Mouse (Mus musculus) hindbrain, embryonic 16.5 days (tissue): ENCODE data around the gene Gm5737. TPM values are rescaled to one million over a fixed set of nuclear protein-coding genes. Genes with fewer than 3 reads are reported as not detected.

ENCODE experiments used
- ATAC-seq: fragments of 200-750 bp; cut with Nextera tagmentation; 2 replicates; pipeline ENCODE4 v1.8.0; 2017; ENCODE audit warnings: moderate TSS enrichment, moderate library complexity
- H3K27ac ChIP-seq: fragments of 300-500 bp; sonication (generic); 2 replicates; pipeline ENCODE4 v1.5.1; 2014; ENCODE audit warnings: low read depth, mild to moderate bottlenecking, control low read depth, low read length, moderate library complexity
- H3K27me3 ChIP-seq: fragments of 300-500 bp; sonication (generic); replicated peaks from 2 replicates; pipeline ENCODE4 v1.6.1; 2014; ENCODE audit warnings: low read length; ENCODE audit not compliant: control insufficient read depth, insufficient read depth
- H3K36me3 ChIP-seq: fragments of 300-500 bp; sonication (generic); 2 replicates; pipeline ENCODE4 v1.6.1; 2014; ENCODE audit warnings: mild to moderate bottlenecking, low read length, moderate library complexity, mixed read lengths; ENCODE audit not compliant: control insufficient read depth, insufficient read depth
- H3K4me1 ChIP-seq: fragments of 300-500 bp; sonication (generic); 2 replicates; pipeline ENCODE4 v1.6.1; 2014; ENCODE audit warnings: low read depth, low read length; ENCODE audit not compliant: control insufficient read depth, insufficient read depth
- H3K4me2 ChIP-seq: fragments of 300-500 bp; sonication (generic); 2 replicates; pipeline ENCODE4 v1.6.1; 2014; ENCODE audit warnings: mild to moderate bottlenecking, low read length, control low read depth, moderate library complexity
- H3K4me3 ChIP-seq: fragments of 300-500 bp; sonication (generic); 2 replicates; pipeline ENCODE4 v1.5.1; 2014; ENCODE audit warnings: mild to moderate bottlenecking, low read length, control low read depth, moderate library complexity
- H3K9ac ChIP-seq: fragments of 300-500 bp; sonication (generic); 2 replicates; pipeline ENCODE4 v1.6.1; 2014; ENCODE audit warnings: low read depth, mild to moderate bottlenecking, control low read depth, low read length, moderate library complexity
- H3K9me3 ChIP-seq: fragments of 300-500 bp; sonication (generic); 2 replicates; pipeline ENCODE4 v1.6.1; 2014; ENCODE audit warnings: mild to moderate bottlenecking, low read length, moderate library complexity; ENCODE audit not compliant: control insufficient read depth
- WGBS: fragments of 180-500 bp; shearing (Covaris S2); extraction: QIAGEN DNeasy Blood & Tissue Kit; methylation state at CpG from one replicate; pipeline ENCODE4 v1.1.7; 2014; 5-methylcytosine and 5-hydroxymethylcytosine counted together
- polyA plus RNA-seq: library from polyadenylated mRNA; unstranded; fragments of >200 nt; fragmentation: Nextera tagmentation; extraction: Ambion mirVana; gene quantifications from 2 replicates; pipeline ENCODE4 v1.2.1, GENCODE M21; 2015

Gene Gm5737
- 0.11 and 0.16 TPM in 2 replicates for polyA plus RNA-seq

GRCm38 (mm10) chr7:120811834-120812415 is at the start of gene Gm5737:
Gene Gm5737, plus strand, starts transcription at chr7:120812365.
- WGBS, result 85% methylated on average over 6 of the region's 6 CpGs
- ATAC-seq, result no peak

GRCm38 (mm10) chr7:120767369-120767768 is 44.8 kb upstream of the Gm5737 start:
- no peak overlapping the region for H3K9ac ChIP-seq
- H3K9me3 ChIP-seq, result no peaks in the 10 kb centered on the region
- H3K27me3 ChIP-seq, result no peaks in the 10 kb centered on the region
- no peak overlapping the region for H3K4me3 ChIP-seq
- no peak for ATAC-seq
- WGBS, result 5% methylated on average over 1 of the region's 1 CpGs
- no peak overlapping the region for H3K27ac ChIP-seq
- no peak overlapping the region for H3K4me2 ChIP-seq
- no peaks in the 10 kb centered on the region for H3K4me1 ChIP-seq
- no peaks in the 10 kb centered on the region for H3K36me3 ChIP-seq

More at GRCm38 (mm10) chr7:120811834-120812415, at the start of gene Gm5737:
- Histone ChIP-seq H3K9ac (no peak within 1 kb of the TSS), H3K27ac (no peak within 1 kb of the TSS), H3K9me3 (no peaks in the 10 kb centered on the region), H3K36me3 (no peaks in the 10 kb centered on the region), H3K4me3 (no peak within 1 kb of the TSS), H3K4me2 (no peak within 1 kb of the TSS), H3K4me1 (peaks cover 3% of the 10 kb centered on the region; the same call in 1 of the 2 replicates), H3K27me3 (peaks cover 4% of the 10 kb centered on the region; the same call in 1 of the 2 replicates)

GRCm38 (mm10) chr7:120771389-120771788 is 40.8 kb upstream of the Gm5737 start:
- no peaks in the 10 kb centered on the region for H3K9me3 ChIP-seq
- no peak overlapping the region for H3K4me2 ChIP-seq
- no peaks in the 10 kb centered on the region for H3K4me1 ChIP-seq
- H3K36me3 ChIP-seq, result no peaks in the 10 kb centered on the region
- no peak overlapping the region for H3K27ac ChIP-seq
- H3K4me3 ChIP-seq, result no peak overlapping the region
- 64% methylated on average over 1 of the region's 1 CpGs for WGBS
- no peaks in the 10 kb centered on the region for H3K27me3 ChIP-seq
- no peak overlapping the region for H3K9ac ChIP-seq
- ATAC-seq, result no peak

- H3K27ac ChIP-seq, result no peak overlapping the region
- no peak overlapping the region for H3K9ac ChIP-seq
- H3K4me3 ChIP-seq, result no peak overlapping the region
- ATAC-seq, result no peak
- no peaks in the 10 kb centered on the region for H3K36me3 ChIP-seq
- H3K27me3 ChIP-seq, result no peaks in the 10 kb centered on the region
- H3K4me1 ChIP-seq, result no peaks in the 10 kb centered on the region
- WGBS, result 73% methylated on average over 2 of the region's 2 CpGs
- no peaks in the 10 kb centered on the region for H3K9me3 ChIP-seq
- no peak overlapping the region for H3K4me2 ChIP-seq
Measured at GRCm38 (mm10) chr7:120778012-120778411, 34.2 kb upstream of the Gm5737 start.

- 79% methylated on average over 4 of the region's 4 CpGs for WGBS
Measured at GRCm38 (mm10) chr7:120795544-120795943, 16.6 kb upstream of the Gm5737 start.

GRCm38 (mm10) chr7:120796369-120796768 is 15.8 kb upstream of the Gm5737 start:
- Histone ChIP-seq H3K27me3 (no peaks in the 10 kb centered on the region), H3K27ac (no peak overlapping the region), H3K4me1 (no peaks in the 10 kb centered on the region), H3K9me3 (no peaks in the 10 kb centered on the region), H3K9ac (no peak overlapping the region), H3K4me3 (no peak overlapping the region), H3K4me2 (no peak overlapping the region), H3K36me3 (no peaks in the 10 kb centered on the region)
- WGBS, result 81% methylated on average over 3 of the region's 3 CpGs
- ATAC-seq, result no peak

More at GRCm38 (mm10) chr7:120795544-120795943, 16.6 kb upstream of the Gm5737 start:
- H3K4me1 ChIP-seq, result no peaks in the 10 kb centered on the region
- no peaks in the 10 kb centered on the region for H3K36me3 ChIP-seq
- no peak overlapping the region for H3K4me3 ChIP-seq
- H3K27ac ChIP-seq, result no peak overlapping the region
- H3K9ac ChIP-seq, result no peak overlapping the region
- H3K27me3 ChIP-seq, result no peaks in the 10 kb centered on the region
- no peaks in the 10 kb centered on the region for H3K9me3 ChIP-seq
- no peak overlapping the region for H3K4me2 ChIP-seq
- ATAC-seq, result no peak

GRCm38 (mm10) chr7:120803268-120803667 is 8.9 kb upstream of the Gm5737 start:
- Histone ChIP-seq H3K4me2 (no peak overlapping the region), H3K4me1 (no peaks in the 10 kb centered on the region), H3K4me3 (no peak overlapping the region), H3K9me3 (no peaks in the 10 kb centered on the region), H3K9ac (no peak overlapping the region), H3K27me3 (no peaks in the 10 kb centered on the region), H3K27ac (no peak overlapping the region), H3K36me3 (no peaks in the 10 kb centered on the region)
- 89% methylated on average over 2 of the region's 2 CpGs for WGBS
- ATAC-seq, result no peak

GRCm38 (mm10) chr7:120809705-120810104 is 2.5 kb upstream of the Gm5737 start:
- Histone ChIP-seq H3K9ac (peak overlapping the region; percentile 57), H3K27ac (no peak overlapping the region), H3K9me3 (no peaks in the 10 kb centered on the region), H3K4me1 (peaks cover 3% of the 10 kb centered on the region; the same call in 1 of the 2 replicates), H3K4me3 (peak overlapping the region; percentile 40), H3K36me3 (no peaks in the 10 kb centered on the region), H3K4me2 (peak overlapping the region; percentile 81), H3K27me3 (peaks cover 4% of the 10 kb centered on the region; the same call in 1 of the 2 replicates)
- no peak for ATAC-seq
- WGBS, result 5% methylated on average over 23 of the region's 27 CpGs

- Histone ChIP-seq H3K9me3 (no peaks in the 10 kb centered on the region), H3K27me3 (no peaks in the 10 kb centered on the region), H3K4me3 (no peak overlapping the region), H3K9ac (no peak overlapping the region), H3K4me1 (no peaks in the 10 kb centered on the region), H3K27ac (no peak overlapping the region), H3K4me2 (no peak overlapping the region), H3K36me3 (no peaks in the 10 kb centered on the region)
- 86% methylated on average over 6 of the region's 6 CpGs for WGBS
- no peak for ATAC-seq
Measured at GRCm38 (mm10) chr7:120817552-120817951, 5.4 kb downstream of the Gm5737 start.
